Mouse (Mus musculus) heart, postnatal 14 days (tissue): ENCODE results near the gene Amn. TPM values are rescaled to one million over a fixed set of nuclear protein-coding genes. Genes with fewer than 3 reads are reported as not detected.

Experiments
- DNase-seq, 2 experiments: peaks; one replicate each; pipeline ENCODE4 v3.0.0; 2021 to 2022
- intact Hi-C: fragments of 180-260 bp; cut with DNase I; formaldehyde crosslinking; loops from one replicate; pipeline ENCODE4 v1.15.1; 2025
- total RNA-seq, 2 experiments: library from RNA; stranded (reverse); gene quantifications; 2 replicates each; pipeline ENCODE4 v1.2.3; 2021

Gene Amn
- total RNA-seq, 2 experiments from 2014 or later: not detected

- intact Hi-C loops: no loop called here
- no peak for DNase-seq
Measured at GRCm38 (mm10) chr12:111314273-111314672, 43.4 kb downstream of the Amn start.

- intact Hi-C loops: no loop called here
- DNase-seq: no peak
Measured at GRCm38 (mm10) chr12:111317694-111318093, 46.8 kb downstream of the Amn start.

- DNase-seq: peak in 1 of 2 experiments; percentile 12
- intact Hi-C loops: no loop called here
Measured at GRCm38 (mm10) chr12:111320549-111320948, 49.7 kb downstream of the Amn start.

GRCm38 (mm10) chr12:111321832-111322231 lies 50.9 kb downstream of the Amn start:
- intact Hi-C loops: no loop called here
- no peak for DNase-seq

GRCm38 (mm10) chr12:111323423-111323822 lies 52.5 kb downstream of the Amn start:
- intact Hi-C loops: no loop called here
- no peak for DNase-seq

GRCm38 (mm10) chr12:111324536-111324935 lies 53.6 kb downstream of the Amn start:
- intact Hi-C loops: no loop called here
- DNase-seq: no peak

- no peak for DNase-seq
- intact Hi-C loops: no loop called here
Measured at GRCm38 (mm10) chr12:111324949-111325348, 54.1 kb downstream of the Amn start.

- intact Hi-C loops: no loop called here
Measured at GRCm38 (mm10) chr12:111325744-111326424, 55.0 kb downstream of the Amn start.

More at GRCm38 (mm10) chr12:111325744-111326424, 55.0 kb downstream of the Amn start:
- DNase-seq: no peak

Other genes with a start within 250 kb of the Amn start
- gene Rcor1, start 231.7 kb upstream of the Amn start, total RNA-seq: 10 to 100 TPM; 22.0 to 22.3 TPM
- 10 to 100 TPM; 12.4 to 15.5 TPM for gene Traf3, start 104.7 kb upstream of the Amn start, total RNA-seq
- not detected for gene 4930595D18Rik, start 86.6 kb upstream of the Amn start, total RNA-seq
- gene Cdc42bpb, start 106.6 kb downstream of the Amn start, total RNA-seq: 10 to 100 TPM; 73.0 to 82.1 TPM
- gene Lbhd2, start 135.7 kb downstream of the Amn start, total RNA-seq: not detected
- gene Exoc3l4, start 145.9 kb downstream of the Amn start, total RNA-seq: 1 to 10 TPM; 4.1 to 5.5 TPM
- gene Tnfaip2, start 171.4 kb downstream of the Amn start, total RNA-seq: 10 to 100 TPM; 38.0 to 40.4 TPM
- gene Gm266, start 214.7 kb downstream of the Amn start, total RNA-seq: 1 to 10 TPM; 1.2 to 1.7 TPM